Mouse (Mus musculus) kidney, adult 2 months (tissue): ENCODE data around the gene D8Ertd738e.

Source experiments
- CTCF ChIP-seq: fragments of 200-500 bp; conservative IDR thresholded peaks from 2 replicates; pipeline ENCODE4 v1.5.1; 2011; ENCODE audit warnings: low read depth, mild to moderate bottlenecking, control low read depth, low read length, moderate library complexity, mixed read lengths; ENCODE audit not compliant: insufficient read depth, insufficient read length
- POLR2A ChIP-seq: fragments of 200-500 bp; IDR thresholded peaks from one replicate; pipeline ENCODE4 v1.6.1; 2011; ENCODE audit warnings: low read depth, low read length, control low read depth

- TF ChIP-seq CTCF, result no peak
- TF ChIP-seq POLR2A, result no peak
Observed at GRCm38 (mm10) chr8:84198871-84199270, 50.6 kb downstream of the D8Ertd738e start.
